Mouse (Mus musculus) cerebellum, adult 11-12 months (tissue): Measurements from ENCODE around the gene Oaz1.
"Not testable (repeated sequence)": the region's sequence is repeated elsewhere in the genome, so short reads cannot be mapped to it uniquely, and the experiment has no call there.

Experiments used
- DNase-seq: peaks from one replicate; pipeline ENCODE4 v3.0.0; 2022

Gene Oaz1

DNA sequence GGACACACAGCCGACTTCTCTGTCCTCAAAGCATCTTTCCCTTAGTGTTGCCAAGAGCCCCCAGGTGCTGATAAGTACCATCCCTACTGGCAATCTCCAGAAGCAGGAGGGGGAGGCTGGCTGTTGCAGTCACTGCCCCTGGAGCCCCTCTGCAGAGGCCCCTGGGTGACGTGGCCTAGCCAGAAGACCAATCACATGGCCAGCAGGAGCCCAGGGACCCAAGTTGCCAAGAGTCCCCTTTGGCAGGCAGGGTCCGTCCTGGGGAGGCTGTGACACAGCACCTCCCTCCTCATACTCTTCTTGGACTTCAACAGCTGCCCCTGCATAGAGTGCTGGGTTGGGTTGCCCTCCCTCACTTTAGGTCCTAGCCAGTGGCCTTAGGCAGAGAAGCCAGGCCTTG is 23.5 kb upstream of the Oaz1 start:
- peak; percentile 42 for DNase-seq

GRCm38 (mm10) chr10:80804340-80804739 is 22.1 kb upstream of the Oaz1 start:
- peak; percentile 57 for DNase-seq

- DNase-seq: peak; percentile 60
Observed at GRCm38 (mm10) chr10:80804916-80805315, 21.5 kb upstream of the Oaz1 start, which contains the start of gene Amh. Gene Amh, plus strand, starts transcription at chr10:80805243.

- DNase-seq: peak; percentile 64
Observed at GRCm38 (mm10) chr10:80805322-80805721, 21.1 kb upstream of the Oaz1 start.

GRCm38 (mm10) chr10:80805925-80806324 is 20.5 kb upstream of the Oaz1 start:
- DNase-seq: peak; percentile 83

- DNase-seq: peak; percentile 74
Observed at GRCm38 (mm10) chr10:80806341-80807056, 20.0 kb upstream of the Oaz1 start.

DNA sequence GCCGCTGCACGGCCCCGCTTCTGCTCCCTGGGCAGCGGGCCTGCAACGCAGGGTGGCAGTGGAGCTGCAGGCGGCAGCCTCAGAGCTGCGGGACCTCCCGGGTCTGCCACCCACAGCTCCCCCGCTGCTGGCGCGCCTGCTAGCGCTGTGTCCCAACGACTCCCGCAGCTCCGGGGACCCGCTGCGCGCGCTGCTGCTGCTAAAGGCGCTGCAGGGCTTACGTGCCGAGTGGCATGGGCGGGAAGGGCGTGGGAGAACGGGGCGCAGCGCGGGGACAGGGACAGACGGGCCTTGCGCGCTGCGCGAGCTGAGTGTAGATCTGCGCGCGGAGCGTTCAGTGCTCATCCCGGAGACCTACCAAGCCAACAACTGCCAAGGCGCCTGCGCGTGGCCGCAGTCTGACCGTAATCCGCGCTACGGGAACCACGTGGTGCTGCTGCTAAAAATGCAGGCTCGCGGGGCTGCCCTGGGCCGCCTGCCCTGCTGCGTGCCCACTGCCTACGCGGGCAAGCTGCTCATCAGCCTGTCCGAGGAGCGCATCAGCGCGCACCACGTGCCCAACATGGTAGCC is 19.3 kb upstream of the Oaz1 start:
- DNase-seq: peak; percentile 93

- DNase-seq: peak; percentile 45
Observed at GRCm38 (mm10) chr10:80808099-80808984, 18.1 kb upstream of the Oaz1 start.

- DNase-seq: no peak
Observed at GRCm38 (mm10) chr10:80808985-80809632, 17.3 kb upstream of the Oaz1 start.

DNA sequence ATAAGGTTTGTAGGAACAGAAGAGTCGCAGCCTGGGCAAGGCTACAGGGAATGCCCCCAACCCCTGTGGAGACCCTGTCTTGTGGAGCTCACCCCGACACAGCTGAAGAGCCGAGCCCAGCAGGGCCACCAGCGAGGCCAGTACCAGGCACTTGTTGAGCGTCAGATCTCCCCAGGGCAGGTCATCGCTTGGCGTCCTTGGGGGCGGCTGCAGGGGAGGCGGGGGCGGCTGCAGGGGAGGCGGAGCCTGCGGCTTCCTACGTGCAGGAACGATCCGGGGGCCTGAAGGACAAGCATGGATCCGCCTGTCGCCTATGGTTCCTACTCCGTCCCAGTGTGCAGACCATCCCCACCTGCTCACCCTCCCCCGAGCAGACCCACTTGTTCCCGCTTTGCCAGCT is 16.4 kb upstream of the Oaz1 start:
- DNase-seq: no peak

GRCm38 (mm10) chr10:80812391-80813041 is 13.9 kb upstream of the Oaz1 start:
- DNase-seq: no peak

- no peak for DNase-seq
Observed at GRCm38 (mm10) chr10:80813366-80813765, 13.1 kb upstream of the Oaz1 start, which contains the start of gene Jsrp1. Gene Jsrp1, minus strand, starts transcription at chr10:80813498.

GRCm38 (mm10) chr10:80814800-80815199 is 11.7 kb upstream of the Oaz1 start:
- no peak for DNase-seq

- DNase-seq: not testable (repeated sequence)
Observed at GRCm38 (mm10) chr10:80816303-80816702, 10.2 kb upstream of the Oaz1 start.

DNA sequence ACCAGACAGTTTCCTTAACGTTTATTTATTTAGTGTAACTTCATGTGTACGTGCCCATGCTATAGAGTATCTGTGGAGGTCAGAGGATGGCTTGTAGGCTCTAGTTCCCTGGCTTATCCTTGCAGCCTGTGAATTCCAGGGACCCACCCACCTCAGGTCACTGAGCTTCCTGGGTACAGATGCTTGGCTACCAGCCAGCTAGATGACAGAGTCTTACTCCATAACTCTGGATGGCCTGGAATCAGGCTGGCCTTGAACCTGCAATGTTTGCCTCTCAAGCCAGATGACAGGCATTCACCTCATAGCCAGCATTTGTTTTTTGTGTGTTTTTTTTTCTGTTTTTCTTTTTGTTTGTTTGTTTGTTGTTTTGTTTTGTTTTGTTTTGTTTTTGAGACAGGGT is 9.3 kb upstream of the Oaz1 start:
- no peak for DNase-seq

DNA sequence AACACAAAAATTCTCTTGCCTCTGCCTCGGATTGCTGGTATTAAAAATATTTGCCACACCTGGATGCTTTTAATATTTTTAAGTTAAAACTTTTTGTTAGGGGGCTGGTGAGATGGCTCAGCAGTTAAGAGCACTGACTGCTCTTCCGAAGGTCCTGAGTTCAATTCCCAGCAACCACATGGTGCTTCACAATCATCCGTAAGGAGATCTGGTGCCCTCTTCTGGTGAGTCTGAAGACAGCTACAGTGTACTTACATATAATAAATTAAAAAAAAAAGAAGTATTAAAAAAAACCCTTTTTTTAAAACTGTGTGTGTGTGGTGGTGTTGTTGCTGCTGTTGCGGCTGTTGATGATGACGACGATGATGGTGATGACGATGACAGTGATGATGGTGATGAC is 8.5 kb upstream of the Oaz1 start:
- not testable (repeated sequence) for DNase-seq

DNA sequence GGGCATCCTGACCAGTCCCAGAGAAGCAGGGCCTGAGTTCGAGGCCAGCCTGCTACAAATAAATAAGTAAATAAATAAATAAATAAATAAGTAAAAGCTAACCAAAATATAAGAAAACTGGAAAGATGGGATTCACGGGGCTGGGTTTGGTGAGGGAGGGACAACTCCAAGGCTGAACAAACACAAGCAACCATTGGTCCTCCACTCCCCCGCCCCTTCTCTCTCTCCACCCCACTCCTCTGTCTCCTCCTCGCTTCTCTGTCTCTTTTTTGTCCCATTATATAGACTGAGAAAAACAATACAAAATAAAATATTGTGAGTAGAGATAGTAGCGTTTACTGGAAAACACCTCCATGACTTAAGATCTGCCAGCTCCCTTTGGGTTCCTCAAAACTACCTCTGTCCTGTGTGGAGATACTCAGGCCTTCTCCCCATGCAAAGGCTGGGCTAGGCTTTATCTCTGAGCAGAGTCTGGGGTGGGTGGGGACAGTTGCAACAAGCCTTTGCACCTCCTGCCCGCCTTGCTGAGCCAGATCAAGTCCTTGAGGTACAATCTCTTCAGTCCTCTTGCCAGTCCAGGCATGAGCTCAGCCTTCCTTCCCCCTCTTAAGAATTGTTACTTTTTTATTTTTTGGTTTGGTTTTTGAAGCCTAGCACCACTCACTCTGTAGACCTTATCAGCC is 7.7 kb upstream of the Oaz1 start:
- DNase-seq: no peak

- DNase-seq: no peak
Observed at GRCm38 (mm10) chr10:80819406-80819805, 7.0 kb upstream of the Oaz1 start.

- peak; percentile 32 for DNase-seq
Observed at GRCm38 (mm10) chr10:80821991-80822390, 4.5 kb upstream of the Oaz1 start.

DNA sequence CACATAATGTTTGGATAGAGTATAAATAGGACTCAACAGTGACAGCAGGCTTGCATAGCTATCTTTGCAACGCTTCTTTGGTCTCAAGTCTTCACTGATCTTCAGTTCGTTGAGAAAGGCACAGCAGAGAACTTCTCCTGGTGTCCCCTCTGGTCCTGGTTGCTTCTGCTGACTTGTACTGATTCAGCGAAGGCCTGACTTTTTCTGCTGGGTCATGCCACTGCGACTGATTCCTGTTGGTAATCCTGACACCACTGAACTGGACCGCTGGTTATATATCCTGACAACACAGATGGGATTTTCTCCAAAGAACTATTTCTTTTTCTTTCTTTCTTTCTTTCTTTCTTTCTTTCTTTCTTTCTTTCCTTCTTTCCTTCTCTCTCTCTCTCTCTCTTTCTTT is 3.9 kb upstream of the Oaz1 start:
- DNase-seq: no peak

- DNase-seq: no peak
Observed at GRCm38 (mm10) chr10:80823316-80823715, 3.1 kb upstream of the Oaz1 start.
